Mouse (Mus musculus) gastrocnemius, adult 18-20 months (tissue): ENCODE measurements around the gene Gm20820. TPM values are rescaled to one million over a fixed set of nuclear protein-coding genes. Genes with fewer than 3 reads are reported as not detected.
"Not testable (repeated sequence)": the region's sequence is repeated elsewhere in the genome, so short reads cannot be mapped to it uniquely, and the experiment has no call there.

Experiments used
- DNase-seq: peaks from one replicate; pipeline ENCODE4 v3.0.0; 2021; ENCODE audit warnings: low spot score
- long read RNA-seq, 2 experiments: library from polyadenylated mRNA; stranded (forward); transcript quantifications; one replicate each; pipeline ENCODE4 v2.0.0; 2021
- total RNA-seq, 2 experiments: library from RNA; stranded (reverse); gene quantifications; 2 replicates each; pipeline ENCODE4 v1.2.3; 2021

Gene Gm20820
- not detected for total RNA-seq
- long read RNA-seq, experiment 1, result 0 reads
- long read RNA-seq, experiment 2, result 0 reads

DNA sequence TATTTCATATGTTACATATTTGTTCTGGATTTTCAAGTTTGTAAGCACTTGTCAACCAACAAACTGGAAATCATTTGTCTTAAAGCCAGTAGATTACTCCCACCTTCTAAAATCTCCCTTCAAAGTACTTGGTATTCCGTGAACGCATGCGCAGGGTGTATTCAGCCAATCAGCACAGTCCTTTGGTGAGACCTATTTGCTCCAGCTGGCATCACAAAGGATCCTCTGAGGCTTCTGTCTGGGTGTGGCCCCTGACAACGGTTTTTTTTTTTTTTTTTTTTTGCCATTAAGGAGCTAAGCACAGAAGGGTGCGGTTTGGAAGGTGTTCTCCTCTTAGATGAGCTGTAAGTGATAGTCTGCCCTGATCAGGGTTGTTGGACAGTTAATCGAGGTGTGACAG is at the start of gene Gm20820:
Gm20820 (plus strand) TSS at position 301 of the 400 bp plus-strand sequence.
- not testable (repeated sequence) for DNase-seq
